Mouse (Mus musculus) fibroblast of lung, adult 2 months (primary cell): ENCODE results near the gene Sult6b2.

Source experiments
- DNase-seq: peaks from one replicate; pipeline ENCODE4 v3.0.0-alpha.2; 2011; ENCODE audit warnings: low read depth

Sult6b2 gene

GRCm38 (mm10) chr6:142779045-142779811 lies 25.1 kb downstream of the Sult6b2 start:
- DNase-seq, result no peak

GRCm38 (mm10) chr6:142776935-142777334 lies 27.4 kb downstream of the Sult6b2 start:
- no peak for DNase-seq

GRCm38 (mm10) chr6:142773566-142773965 lies 30.7 kb downstream of the Sult6b2 start:
- DNase-seq, result no peak

DNA sequence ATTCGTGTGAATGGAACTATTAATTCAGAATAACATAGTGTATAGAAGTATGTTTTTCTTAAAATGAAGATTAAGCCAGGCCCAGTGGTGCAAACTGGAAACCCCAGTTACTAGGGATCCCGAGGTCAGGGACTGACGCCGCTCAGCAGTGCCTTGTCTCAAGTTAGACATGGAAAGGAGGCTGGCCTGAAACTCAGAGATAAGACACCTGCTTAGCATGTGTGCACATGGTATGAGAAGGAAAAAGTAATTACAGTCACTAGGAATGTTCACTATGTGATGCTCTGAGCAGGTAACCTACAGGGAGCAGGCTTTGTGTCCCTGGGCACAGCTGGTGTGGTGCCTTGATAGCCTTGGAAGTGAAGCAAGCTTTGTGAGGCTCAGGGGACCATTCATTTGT lies 32.7 kb downstream of the Sult6b2 start:
- no peak for DNase-seq

DNA sequence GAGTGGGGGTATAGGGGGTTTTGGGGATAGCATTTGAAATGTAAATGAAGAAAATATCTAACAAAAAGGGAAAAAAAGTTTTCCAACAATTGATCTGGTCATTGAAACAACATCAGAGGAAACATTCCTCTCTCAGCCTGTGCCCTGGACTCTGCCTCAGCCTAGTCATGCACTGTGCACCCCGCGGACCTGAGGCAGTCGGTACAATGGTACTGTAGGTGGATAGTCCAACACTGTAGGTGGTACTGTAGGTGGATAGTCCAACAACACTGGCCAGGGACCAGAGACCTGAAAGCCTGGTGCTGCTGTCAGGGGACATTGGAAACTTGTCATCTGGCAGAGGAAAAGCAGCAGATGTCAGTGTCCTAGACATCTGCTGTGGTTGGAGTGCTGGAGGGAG lies 34.4 kb downstream of the Sult6b2 start:
- DNase-seq, result no peak

DNA sequence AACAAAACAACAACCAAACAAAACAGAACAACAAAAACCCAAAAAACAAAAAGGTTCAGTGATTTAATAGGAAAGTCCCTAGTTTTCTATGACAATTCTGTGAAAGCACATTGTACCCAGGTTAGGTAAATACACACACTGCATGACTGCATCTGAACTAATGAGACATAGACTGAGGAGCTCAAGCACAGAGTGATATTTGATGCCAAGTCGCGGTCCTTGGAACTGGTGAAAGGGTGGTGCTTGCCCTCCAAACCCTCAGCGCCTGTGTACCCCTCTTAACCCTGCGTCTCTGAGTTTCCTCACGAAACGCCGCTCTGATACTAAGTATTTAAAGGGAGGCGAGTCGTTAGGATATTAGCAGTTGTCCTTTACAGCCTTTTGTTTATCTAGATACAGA lies 37.0 kb downstream of the Sult6b2 start:
- no peak for DNase-seq

GRCm38 (mm10) chr6:142764933-142765332 lies 39.4 kb downstream of the Sult6b2 start:
- no peak for DNase-seq

GRCm38 (mm10) chr6:142759633-142760032 lies 44.7 kb downstream of the Sult6b2 start:
- DNase-seq, result no peak

DNA sequence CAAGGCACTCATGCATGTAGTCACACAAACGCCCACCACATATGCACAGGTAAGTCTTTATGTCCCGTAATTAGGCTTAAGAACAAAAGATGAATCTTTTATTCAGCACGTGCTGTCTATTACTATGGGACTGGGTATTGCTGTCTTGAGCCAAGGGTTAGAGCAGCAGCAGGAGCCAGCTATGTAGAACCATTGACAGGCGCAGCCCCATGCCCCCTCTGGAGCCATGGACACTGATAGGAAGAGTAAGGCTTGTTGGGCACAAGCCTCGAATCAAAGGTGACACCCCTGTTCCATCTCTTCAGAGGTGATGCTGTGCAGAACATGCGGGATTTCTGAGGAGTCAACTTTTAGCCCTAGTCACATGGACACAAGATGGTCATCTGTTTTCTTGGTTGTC lies 45.7 kb downstream of the Sult6b2 start:
- no peak for DNase-seq

DNA sequence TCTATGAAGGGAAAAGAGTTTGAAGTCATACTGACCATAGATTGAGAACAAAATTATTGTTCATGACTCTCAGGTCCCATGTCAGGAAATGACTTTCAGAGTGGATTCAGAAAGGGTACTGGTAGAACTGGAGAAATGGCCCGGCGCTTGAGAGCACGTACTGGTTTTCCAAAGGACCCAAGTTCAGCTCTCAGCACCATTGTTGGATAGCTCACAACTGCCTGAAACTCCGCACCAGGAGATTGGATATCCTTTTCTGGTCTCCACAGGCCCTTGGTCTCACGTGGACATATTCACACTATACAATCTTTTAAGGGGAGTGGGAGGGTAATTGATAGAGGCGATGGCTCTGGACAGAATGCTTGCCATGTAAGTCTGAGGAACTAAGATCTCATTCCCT lies 46.3 kb downstream of the Sult6b2 start:
- DNase-seq, result no peak

- no peak for DNase-seq
Measured at GRCm38 (mm10) chr6:142757334-142757965, 46.9 kb downstream of the Sult6b2 start.

DNA sequence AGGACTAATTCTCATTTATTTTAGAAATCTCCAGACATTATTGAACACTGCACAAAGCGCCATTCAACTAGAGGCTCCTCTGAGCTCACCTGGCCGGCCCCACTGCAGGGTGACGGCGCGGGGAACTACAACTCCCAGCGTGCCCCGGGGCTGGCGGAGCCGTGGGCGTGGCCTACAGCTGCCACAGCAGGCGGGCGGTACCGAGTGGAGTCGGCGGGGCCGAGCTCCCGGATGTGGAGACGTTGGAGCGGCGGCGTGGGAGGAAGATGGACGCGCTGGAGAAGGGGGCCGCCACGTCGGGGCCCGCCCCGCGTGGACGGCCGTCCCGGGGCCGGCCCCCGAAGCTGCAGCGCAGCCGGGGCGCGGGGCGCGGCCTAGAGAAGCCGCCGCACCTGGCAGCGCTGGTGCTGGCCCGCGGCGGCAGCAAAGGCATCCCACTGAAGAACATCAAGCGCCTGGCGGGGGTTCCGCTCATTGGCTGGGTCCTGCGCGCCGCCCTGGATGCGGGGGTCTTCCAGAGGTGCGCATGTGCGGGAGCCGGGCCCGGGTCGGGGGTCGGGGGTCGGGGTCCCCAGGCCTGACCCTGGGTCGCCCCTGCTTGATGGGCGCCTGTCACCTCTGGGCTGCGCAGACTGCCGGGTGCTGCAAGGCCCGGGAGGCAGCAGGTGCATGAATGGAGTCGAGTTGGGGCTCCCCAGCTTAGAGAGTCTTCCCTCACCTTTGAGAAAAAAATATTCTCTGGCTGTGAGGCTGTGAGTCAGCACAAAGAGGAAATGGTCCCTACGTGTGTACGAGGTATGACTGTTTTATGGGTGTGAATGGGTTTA lies 47.6 kb downstream of the Sult6b2 start, which contains the start of gene Cmas:
Gene Cmas, plus strand, starts transcription at position 180 of the 827 bp plus-strand sequence.
- DNase-seq, result peak; percentile 35

DNA sequence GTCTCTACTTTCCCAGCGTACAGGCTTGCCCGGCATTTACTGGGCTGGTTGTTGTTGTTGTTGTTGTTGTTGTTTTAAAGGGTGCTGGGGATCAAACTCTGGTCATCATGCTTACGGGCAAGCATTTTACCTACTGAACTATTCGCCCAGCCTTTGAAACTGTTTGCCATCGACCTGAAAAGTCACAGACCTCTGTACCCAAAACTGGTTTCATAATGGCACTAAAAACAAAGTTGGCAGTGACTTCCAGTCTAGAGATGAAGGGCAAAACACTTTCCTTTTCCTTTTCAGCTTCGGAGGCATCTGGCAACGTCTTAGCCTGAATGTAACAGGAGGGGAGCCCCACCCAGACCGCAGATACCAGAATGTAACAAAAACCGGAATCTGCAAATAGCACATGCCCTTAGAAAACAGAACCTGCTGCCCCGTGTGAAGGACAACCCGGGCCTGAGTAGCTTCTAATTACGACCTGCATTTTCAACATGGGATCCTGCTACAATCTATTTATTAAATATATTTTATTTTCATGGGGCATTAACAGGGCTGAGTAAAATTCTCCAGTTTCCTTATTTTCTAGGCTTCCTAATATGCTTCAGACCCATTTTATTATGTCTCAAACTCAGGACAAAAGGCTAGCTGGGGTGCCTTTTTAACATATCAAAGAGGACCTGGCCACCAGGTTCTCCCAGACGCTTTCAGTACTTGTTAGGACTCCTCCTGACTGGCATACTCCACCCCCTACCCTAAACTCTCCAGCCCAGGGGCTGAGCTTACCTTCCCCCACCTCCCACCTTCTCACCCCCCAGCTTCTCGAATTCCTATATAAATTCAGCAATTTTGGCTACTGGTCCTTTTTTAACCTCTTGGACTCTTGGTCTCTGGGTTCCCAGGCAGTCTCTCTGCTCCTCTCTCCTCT lies 51.7 kb downstream of the Sult6b2 start:
- no peak for DNase-seq

DNA sequence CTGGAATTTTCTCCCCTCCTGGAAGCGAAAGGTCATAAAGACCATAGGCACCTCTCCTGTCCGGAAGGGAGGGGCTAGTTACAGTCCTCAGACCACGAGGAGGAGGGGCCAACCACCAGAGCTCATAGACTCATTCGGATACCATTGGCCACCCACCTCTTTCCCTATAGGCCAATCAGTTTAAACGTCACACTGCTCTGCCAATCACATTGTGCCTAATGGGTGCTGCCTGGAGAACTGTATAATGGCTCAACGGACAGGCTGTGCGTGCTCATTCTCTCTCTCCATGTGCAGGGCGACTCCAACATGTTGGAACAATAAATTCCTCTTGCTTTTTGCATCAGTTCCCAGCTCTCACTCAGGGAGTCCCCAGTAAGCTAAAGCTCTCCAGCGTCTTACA lies 52.9 kb downstream of the Sult6b2 start:
- DNase-seq, result no peak

- DNase-seq, result no peak
Measured at GRCm38 (mm10) chr6:142748057-142748708, 56.1 kb downstream of the Sult6b2 start.

- no peak for DNase-seq
Measured at GRCm38 (mm10) chr6:142747165-142747564, 57.1 kb downstream of the Sult6b2 start.

DNA sequence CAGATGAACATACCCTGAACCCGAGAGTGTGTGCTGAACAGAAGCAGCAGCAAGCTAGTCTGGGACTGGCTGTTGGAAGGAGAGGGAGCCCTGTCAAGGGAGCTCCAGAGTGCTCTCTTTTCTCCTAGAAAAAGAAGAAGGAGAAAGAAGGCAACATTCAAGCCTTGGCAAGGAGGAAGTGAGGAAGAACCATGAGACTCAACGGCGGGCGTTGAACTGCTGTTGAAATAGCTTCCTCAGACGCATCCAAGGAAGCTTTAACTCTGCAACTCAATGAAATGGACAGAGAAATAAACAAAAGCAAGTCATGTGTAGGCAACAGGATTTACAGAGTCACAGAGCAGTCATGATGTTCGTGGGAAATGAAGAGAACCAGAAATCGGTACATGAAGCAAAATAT lies 57.5 kb downstream of the Sult6b2 start:
- no peak for DNase-seq

DNA sequence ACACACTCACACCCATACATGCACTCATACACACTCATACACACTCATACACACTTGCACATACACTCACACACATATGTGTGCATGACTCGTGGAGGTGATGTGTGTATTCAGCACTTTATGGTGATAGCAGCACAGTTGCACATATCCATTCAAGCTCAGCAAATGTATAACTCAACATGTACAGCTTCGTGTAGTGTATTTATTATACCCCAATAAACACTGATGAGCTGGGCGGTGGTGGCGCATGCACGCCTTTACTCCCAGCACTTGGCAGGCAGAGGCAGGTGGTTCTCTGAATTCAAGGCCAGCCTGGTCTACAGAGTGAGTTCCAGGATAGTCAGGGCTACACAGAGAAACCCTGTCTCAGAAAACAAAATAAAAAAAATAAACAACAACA lies 58.8 kb downstream of the Sult6b2 start:
- no peak for DNase-seq

DNA sequence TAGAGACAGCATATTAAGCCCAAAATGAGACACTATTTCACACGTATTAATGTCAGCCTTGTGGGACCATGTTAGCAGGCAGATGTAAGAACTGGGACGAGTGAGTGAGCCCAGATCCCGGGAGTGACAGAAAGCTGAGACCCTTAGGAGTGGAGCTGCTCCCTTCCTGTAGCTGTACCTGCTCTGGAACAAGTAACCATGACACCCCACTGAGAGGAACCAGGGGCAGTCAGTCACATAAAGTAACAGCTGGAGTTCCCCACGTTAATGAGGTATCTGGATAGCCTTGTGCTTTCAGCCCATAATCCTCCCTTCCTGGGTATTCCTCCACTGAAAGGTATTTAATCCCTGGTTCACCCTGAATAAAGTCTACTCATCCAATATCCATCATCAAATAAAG lies 61.1 kb downstream of the Sult6b2 start:
- no peak for DNase-seq

DNA sequence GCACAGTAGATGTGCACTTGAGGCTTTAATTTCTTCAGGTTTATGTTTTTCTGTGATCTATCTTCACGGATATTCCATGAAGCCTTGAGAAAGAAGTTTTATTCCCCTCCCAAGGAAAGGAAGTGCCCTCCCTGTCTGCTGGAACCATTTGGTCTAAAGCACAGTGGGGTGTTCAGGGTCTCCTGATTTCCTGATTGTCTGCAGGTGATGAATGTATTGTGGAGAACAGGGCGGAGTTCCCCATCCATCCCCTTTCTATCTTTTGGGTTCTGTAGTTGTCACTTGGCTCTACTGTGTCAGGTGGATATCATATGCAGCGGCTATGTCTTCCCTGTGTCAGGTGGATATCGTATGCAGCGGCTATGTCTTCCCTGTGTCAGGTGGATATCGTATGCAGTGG lies 62.5 kb downstream of the Sult6b2 start:
- DNase-seq, result no peak

GRCm38 (mm10) chr6:142738637-142739036 lies 65.7 kb downstream of the Sult6b2 start:
- no peak for DNase-seq
